Mouse (Mus musculus): ENCODE data around the gene Olah. TPM values are rescaled to one million over a fixed set of nuclear protein-coding genes. Genes with fewer than 3 reads are reported as not detected.
"Not testable (repeated sequence)": the region's sequence is repeated elsewhere in the genome, so short reads cannot be mapped to it uniquely, and the experiment has no call there.

The Olah gene
- total RNA-seq (2017), result not detected in 2 replicates

DNA sequence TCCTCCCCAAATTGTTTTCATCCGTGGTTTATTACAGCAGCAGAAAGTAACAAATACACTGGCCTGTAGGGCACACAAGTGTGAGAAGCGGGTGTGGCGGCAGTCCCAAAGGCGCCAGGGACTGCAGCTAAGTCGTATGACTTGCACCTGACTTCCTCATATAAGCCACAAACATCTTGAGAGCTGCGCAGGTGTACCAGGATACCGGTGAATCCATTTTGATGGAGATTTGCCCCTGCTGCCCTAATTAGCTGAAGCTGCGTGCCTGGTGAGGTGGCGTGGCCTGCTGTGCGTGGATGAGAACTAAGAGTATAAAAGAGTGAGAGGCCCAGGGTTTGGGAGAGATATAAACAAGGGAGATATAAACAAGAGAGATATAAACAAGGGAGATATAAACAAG lies at the start of gene Olah:
TSS of gene Olah (minus strand) at position 101 of the 400 bp plus-strand sequence.
- ATAC-seq (ENCODE audit: extremely low read depth, insufficient number of reproducible peaks, low FRiP score, poor library complexity, severe bottlenecking), result not testable (repeated sequence)

DNA sequence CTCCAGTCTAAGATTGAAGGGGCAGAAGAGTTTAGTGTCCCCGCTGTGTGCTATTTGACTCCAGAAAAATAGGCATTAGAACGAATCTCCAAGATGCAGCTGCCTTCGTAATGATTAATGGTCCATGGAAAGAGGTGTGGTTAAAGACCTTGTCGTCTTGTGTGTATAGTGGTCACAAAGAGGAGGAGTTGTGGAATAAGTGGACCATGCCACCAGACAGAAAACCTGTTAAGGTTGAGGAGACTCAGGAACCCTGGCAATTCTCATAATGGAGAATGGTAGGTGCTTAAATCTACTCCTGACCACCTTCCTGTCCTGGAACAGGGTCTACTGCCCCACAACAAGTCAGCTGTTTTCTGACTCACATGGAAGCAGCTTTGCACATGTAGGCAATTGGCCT lies 49.0 kb upstream of the Olah start:
- no peak for ATAC-seq (ENCODE audit: extremely low read depth, insufficient number of reproducible peaks, low FRiP score, poor library complexity, severe bottlenecking)

DNA sequence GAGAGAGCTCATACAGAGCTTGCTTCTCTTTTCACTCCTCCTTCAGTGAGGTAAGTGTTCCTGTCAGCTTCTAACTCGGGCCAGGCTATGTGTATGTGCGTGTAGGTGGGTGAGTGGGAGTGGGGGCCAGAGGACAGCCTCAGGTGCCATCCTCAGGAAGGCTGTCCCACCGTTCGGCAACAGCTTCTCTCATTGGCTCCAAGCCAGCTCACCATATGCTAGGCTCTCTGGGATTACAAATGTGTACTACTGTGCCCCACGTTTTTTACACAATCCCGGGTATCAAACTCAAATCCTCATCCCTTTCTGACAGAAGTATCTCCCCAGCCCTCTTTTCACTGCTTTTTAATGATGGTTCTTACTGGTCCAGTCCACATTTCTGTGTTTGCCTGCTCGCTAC lies 47.2 kb upstream of the Olah start:
- no peak for ATAC-seq (ENCODE audit: extremely low read depth, insufficient number of reproducible peaks, low FRiP score, poor library complexity, severe bottlenecking)

DNA sequence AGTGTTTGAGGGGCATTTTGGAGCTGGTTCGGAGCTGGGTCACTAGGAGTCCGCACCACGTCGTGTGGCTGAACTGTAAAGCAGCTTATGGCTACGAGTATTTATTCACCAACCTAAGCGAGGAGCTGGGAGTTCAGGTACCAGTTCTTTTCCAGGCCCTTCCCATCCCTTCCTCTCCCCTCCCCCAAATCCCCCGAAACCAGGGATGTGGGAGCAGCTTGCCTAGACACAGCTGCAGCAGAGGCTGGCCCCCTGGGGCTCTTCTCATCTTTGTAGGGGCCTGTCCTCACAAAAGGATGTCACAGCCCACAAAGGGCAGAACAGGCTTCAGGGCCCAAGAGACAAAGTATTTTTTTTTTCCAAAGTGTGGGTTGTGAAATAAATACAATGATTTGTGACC lies 40.9 kb upstream of the Olah start:
- no peak for ATAC-seq (ENCODE audit: extremely low read depth, insufficient number of reproducible peaks, low FRiP score, poor library complexity, severe bottlenecking)

DNA sequence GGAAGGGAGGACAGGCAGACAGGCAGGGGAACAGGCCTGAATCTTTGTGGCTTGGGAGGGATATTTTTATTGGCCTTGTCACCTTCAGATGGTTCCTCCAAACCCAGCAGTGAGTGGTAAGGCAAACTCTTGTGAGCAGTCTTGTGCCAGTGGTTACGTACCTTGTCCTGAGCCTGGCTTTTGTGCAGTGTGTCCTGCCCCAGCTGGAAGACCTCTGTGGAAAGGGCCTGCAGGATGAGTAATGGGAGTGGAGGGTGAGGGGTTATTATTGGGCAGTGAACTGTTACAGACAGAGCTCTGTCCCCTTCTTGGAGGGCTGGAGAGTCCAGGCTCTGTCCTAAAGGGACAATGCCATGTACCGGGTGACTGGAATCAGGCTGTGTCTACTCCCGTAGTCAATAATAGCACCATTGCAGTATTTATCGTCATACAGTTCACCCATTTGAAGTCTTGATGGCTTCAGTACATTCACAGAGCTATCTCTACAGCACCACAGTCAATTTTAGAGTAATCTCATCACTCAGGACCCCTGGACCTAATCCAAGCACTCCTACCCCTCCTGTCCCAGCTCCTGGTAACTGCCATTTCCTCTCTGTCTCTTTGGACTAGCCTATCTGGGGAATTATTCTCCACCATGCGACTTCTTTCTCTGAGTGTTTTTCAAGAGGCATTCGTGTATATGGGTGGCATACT lies 38.5 kb upstream of the Olah start:
- ATAC-seq (ENCODE audit: extremely low read depth, insufficient number of reproducible peaks, low FRiP score, poor library complexity, severe bottlenecking), result no peak

- ATAC-seq (ENCODE audit: extremely low read depth, insufficient number of reproducible peaks, low FRiP score, poor library complexity, severe bottlenecking), result no peak
Observed at GRCm38 (mm10) chr2:3430956-3431355, 33.9 kb upstream of the Olah start.

GRCm38 (mm10) chr2:3424579-3424910 lies 27.5 kb upstream of the Olah start:
- ATAC-seq (ENCODE audit: extremely low read depth, insufficient number of reproducible peaks, low FRiP score, poor library complexity, severe bottlenecking), result no peak

DNA sequence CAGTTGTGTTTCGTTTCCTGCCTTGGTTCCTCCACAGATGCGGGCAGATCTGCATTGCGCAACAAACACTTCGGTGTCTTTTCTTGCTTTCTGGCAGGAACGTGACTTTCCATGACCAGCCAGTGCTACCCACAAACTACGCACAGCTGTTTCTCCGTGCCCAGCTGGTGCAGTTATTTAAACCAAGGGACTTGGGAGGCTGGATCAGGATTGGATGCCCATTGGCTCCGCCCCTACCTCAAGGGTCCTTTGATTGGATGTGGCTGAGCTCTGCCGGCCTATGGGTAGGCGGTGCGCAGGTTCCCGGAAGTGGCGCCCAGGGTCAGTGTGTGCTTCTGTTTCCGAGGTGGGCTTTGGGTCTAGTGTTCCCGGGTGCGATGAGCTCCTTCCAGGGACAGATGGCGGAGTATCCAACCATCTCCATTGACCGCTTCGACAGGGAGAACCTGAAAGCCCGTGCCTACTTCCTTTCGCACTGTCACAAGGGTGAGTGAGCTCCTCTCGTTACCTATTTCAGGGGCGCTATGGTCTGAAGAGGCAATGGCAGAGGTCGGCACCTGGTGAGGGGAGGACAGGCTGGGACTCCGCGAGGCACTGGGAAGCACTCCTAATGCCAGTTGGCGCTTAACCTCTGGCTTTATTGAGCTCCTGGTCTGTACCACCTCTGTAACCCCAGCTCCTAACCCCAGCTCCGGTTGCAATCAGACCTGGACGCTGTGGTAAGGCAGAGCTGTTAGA lies 27.0 kb upstream of the Olah start, which contains the start of gene Dclre1c:
TSS of gene Dclre1c (plus strand) at position 291 of the 738 bp plus-strand sequence.
- ATAC-seq (ENCODE audit: extremely low read depth, insufficient number of reproducible peaks, low FRiP score, poor library complexity, severe bottlenecking), result peak; percentile 93

DNA sequence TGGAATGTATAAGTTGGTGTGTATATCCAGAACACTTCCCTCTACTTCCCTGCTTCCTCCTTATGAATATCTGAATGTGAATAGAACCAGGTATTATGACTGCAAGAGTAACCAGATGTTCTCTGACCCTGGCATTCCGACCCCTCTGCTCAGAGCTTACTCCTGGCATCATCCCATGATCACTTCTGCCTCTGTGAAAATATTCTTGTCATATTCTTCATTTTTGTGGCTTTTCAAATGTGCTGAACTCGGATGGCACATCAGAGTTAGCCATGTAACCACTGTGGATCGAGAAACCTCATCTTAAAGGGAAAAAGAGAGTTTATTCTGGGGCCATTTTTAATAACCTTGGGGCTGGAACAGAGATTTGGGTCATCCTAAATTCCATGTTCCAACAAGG lies 25.5 kb upstream of the Olah start, which contains the start of gene Meig1:
TSS of gene Meig1 (minus strand) at position 101 of the 400 bp plus-strand sequence.
- no peak for ATAC-seq (ENCODE audit: extremely low read depth, insufficient number of reproducible peaks, low FRiP score, poor library complexity, severe bottlenecking)

- ATAC-seq (ENCODE audit: extremely low read depth, insufficient number of reproducible peaks, low FRiP score, poor library complexity, severe bottlenecking), result no peak
Observed at GRCm38 (mm10) chr2:3420157-3420556, 23.1 kb upstream of the Olah start.

GRCm38 (mm10) chr2:3418883-3419431 lies 21.9 kb upstream of the Olah start:
- ATAC-seq (ENCODE audit: extremely low read depth, insufficient number of reproducible peaks, low FRiP score, poor library complexity, severe bottlenecking), result peak; percentile 78

GRCm38 (mm10) chr2:3415676-3416075 lies 18.7 kb upstream of the Olah start:
- ATAC-seq (ENCODE audit: extremely low read depth, insufficient number of reproducible peaks, low FRiP score, poor library complexity, severe bottlenecking), result no peak

DNA sequence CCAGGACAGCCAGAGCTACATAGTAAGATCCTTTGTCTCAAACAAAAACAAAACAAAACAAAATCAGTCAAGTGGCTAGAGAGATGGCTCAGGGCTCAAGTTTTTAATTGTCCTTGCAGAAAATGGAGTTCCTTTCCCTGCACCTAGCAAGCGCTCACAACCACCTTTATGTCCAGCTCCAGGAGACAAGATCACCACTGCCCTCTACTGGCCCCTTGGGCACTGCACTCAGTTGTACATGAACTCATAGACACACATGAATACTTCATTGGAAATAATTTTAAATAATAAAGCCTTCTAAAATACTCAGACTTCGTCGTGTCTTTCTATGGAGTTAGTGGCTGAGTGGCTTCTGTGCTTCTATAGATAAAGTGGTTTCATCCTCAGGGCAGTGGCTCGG lies 17.2 kb upstream of the Olah start:
- no peak; the same call in 1 of the 2 replicates for ATAC-seq (ENCODE audit: extremely low read depth, insufficient number of reproducible peaks, low FRiP score, poor library complexity, severe bottlenecking)

DNA sequence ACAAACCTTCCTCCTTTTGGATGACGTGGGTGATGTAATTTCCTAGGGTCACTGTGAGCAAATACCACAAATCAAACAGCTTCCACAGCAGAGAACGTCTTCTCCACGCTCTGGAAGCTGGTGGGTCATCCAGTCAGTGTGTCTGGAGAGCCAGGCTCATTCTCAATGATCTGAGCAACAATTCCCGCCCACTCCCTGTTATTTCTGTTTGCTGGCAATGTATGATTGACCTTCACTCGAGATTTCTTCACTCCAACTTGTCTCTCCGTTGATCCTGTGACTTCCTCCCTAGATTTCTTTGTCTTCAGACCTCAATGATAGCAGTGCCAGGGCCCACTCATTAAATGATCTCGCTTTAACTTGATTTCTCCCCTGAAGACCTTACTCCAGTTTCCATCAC lies 10.7 kb upstream of the Olah start:
- no peak for ATAC-seq (ENCODE audit: extremely low read depth, insufficient number of reproducible peaks, low FRiP score, poor library complexity, severe bottlenecking)

DNA sequence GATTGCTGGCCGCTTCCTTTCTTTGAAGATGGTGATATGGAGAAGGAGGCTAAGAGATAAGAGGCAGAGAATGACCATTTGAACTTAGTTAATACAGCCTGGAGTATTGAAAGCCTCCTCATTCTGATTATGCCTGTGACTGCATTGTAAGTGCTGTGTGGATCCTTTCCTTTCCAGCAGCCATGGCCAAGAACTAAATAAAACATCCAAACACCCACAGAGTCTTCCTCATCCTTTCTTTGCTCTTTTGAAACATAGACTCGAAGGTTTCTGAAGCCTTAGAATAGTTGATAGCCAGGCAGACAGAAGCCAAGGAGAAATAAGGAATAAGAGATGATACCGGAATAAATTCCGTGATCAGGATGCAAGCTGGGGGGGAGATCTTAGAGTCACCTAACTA lies 9.0 kb upstream of the Olah start:
- no peak for ATAC-seq (ENCODE audit: extremely low read depth, insufficient number of reproducible peaks, low FRiP score, poor library complexity, severe bottlenecking)

GRCm38 (mm10) chr2:3391945-3392344 lies 5.1 kb downstream of the Olah start:
- ATAC-seq (ENCODE audit: extremely low read depth, insufficient number of reproducible peaks, low FRiP score, poor library complexity, severe bottlenecking), result no peak

- no peak for ATAC-seq (ENCODE audit: extremely low read depth, insufficient number of reproducible peaks, low FRiP score, poor library complexity, severe bottlenecking)
Observed at GRCm38 (mm10) chr2:3387105-3387860, 9.7 kb downstream of the Olah start.

DNA sequence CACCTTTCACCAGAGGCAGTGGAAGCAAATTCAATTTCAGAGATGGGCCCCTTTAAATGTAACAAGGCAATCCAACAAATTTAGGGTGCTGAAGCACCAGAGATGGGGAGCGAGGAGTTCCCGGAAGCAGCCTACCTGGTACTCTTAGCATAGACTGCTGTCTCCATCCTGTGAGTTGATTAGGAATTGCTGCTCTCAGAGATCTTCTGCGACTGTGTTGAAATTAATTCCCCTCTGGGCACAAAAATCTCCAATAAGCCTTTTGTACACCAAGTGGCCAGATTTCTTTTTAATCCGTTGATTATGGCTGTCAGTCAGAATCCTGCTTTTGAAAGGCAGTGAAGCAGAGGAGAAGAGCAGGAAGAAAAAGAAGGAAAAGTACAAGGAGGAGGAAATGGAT lies 31.9 kb downstream of the Olah start:
- ATAC-seq (ENCODE audit: extremely low read depth, insufficient number of reproducible peaks, low FRiP score, poor library complexity, severe bottlenecking), result no peak

DNA sequence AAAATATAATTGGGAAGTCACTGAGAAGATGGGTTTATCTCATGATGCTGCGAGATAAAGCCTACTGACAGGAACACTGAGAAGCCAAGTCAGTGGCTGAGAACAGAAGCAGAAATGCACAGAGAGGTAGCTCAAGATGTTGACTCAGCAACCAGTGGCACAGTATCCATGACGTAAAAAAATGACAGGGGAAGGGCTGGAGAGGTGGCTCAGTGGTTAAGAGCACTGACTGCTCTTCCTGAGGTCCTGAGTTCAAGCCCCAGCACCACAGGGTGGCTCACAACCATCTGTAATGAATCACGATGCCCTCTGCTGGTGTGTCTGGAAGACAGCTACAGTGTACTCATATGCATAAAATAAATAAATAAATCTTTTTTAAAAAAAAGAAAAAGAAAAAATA lies 35.9 kb downstream of the Olah start:
- ATAC-seq (ENCODE audit: extremely low read depth, insufficient number of reproducible peaks, low FRiP score, poor library complexity, severe bottlenecking), result no peak

DNA sequence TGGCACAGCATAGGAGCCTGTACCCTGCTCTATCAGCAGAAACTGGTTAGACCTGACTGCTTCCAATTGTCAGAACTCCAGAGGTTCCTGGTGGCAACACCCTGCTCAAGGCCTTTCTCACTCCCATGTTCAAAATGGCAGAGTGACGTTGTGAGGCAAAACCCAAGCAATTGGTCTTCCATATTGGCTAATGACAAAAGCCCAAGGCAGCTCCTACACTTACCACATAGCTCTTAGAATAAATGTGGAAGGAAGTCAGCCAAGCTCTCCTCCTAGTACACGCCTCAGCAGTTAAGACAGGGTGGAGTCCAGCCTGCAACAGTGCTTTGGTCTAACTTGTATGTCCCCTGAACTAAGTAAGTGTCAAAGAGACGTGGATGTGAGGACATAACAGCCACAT lies 39.1 kb downstream of the Olah start:
- no peak for ATAC-seq (ENCODE audit: extremely low read depth, insufficient number of reproducible peaks, low FRiP score, poor library complexity, severe bottlenecking)
